Mouse (Mus musculus) adrenal gland, postnatal 4 days (tissue): ENCODE measurements around the gene Mctp2. TPM values are rescaled to one million over a fixed set of nuclear protein-coding genes. Genes with fewer than 3 reads are reported as not detected.

ENCODE experiments used
- DNase-seq, 2 experiments: peaks; one replicate each; pipeline ENCODE4 v3.0.0; 2021 to 2022; ENCODE audit warnings: low spot score in 2 of 2, mixed read lengths in 2 of 2
- total RNA-seq, 2 experiments: library from RNA; stranded (reverse); gene quantifications; 2 replicates each; pipeline ENCODE4 v1.2.3; 2021

Mctp2 gene
- total RNA-seq, 2 experiments from 2014 or later: 2.8 to 3.0 TPM

DNA sequence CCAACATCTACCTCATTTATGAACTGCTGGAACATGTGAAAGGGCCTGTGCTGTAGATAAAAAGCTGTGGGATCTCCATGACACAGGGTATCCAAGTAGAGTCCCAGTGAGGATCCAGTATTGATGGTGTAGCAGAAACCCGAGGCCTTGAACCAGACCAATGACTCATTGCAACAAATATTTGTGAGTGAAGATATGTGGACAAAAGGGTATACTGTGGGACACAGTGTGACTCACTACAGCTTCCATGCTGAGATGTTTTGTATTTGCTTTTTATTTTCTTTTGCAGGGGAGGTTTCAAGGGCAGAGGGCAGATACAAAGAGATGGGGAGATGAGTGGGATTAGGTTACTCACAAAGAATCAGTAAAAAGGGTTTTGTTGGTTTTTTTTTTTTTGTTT is 209.4 kb downstream of the Mctp2 start:
- DNase-seq: no peak

DNA sequence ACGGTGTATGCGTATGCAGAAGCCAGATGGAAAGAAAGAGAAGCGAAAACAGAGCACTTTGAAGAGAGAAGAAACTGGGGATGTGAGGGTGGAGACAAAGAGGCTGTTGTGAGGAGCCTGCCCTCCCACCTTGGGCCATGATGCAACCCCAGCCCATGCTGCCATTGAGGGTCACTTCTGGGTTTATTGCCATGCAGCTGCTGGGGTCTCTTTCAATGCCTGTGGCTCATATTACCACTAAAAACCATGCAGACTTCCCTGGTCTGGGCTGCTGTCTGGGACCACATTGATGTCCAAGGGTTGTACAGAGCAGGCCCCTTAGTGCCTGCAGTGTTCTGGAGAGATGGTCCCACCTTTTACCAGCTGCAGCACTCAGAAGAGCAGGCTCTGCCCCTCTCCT is 210.0 kb downstream of the Mctp2 start:
- no peak for DNase-seq

DNA sequence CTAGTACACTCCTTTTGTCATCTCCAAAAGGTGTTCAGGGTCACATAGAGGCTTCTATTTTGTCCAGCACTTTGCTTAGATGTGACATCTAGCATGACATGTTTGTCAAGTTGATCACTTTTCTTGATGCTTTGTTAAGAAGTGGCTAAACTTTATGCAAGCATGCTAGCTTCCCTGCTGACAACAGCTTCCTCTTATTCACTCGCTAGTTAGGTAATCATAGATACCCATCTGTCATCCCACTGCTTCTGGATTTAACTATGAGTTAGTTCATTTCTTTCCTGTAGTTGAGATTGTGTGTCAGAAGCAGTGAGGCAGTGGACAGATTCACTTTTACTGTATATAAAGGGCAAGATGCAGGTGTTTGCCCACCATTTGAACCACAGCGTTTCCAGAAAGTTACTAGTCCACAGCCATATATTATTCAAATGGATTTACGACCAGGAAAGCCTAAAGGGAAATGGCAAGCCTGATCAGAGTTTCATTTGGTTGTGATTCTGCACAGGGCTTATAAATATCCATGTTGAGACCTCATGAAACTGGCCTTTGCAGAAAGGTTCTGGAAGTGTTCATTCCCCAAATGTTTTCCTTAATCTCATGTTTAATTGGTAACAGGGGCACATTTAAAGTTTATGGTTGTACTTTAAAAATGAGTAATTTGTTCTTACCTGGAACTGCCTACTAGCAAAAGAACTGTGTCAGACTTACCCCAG is 216.8 kb downstream of the Mctp2 start:
- no peak for DNase-seq

DNA sequence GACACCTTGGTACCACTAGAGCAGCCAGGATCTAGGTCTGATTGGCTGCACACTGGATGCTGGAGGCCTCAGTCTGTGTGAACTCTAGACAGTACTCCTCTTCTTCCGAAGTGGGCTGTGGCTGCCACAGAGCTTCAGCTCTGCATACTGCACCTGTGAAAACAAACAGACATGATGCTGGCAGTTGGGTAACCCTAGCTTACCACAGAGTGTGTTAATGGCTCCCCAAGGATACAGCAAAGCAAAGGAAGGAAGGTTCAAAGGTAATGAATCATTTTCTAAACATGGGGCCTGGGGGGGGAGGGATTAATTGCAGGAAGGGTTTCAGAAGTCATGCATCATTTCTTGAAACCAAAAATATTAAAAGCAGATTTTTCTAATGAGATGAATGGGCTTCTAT is 225.7 kb downstream of the Mctp2 start:
- no peak for DNase-seq

DNA sequence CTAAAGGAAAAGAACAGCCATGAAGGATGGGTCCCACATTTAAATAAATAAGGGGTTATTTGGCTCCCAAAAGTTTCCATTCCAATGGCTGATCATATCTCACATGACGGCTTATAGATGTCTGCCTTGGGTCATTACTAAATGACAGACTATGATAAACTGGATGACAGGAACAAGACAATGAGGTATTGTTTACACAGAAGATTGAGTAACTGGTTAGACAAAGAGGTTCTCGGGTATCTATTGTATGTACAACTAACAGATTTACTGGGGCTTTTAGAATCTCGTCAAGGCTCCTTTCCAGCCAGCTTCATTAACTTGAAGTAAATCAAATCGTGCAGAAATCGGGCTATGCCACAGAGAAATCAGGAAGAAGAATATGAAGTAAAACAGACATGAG is 227.5 kb downstream of the Mctp2 start:
- DNase-seq: no peak

DNA sequence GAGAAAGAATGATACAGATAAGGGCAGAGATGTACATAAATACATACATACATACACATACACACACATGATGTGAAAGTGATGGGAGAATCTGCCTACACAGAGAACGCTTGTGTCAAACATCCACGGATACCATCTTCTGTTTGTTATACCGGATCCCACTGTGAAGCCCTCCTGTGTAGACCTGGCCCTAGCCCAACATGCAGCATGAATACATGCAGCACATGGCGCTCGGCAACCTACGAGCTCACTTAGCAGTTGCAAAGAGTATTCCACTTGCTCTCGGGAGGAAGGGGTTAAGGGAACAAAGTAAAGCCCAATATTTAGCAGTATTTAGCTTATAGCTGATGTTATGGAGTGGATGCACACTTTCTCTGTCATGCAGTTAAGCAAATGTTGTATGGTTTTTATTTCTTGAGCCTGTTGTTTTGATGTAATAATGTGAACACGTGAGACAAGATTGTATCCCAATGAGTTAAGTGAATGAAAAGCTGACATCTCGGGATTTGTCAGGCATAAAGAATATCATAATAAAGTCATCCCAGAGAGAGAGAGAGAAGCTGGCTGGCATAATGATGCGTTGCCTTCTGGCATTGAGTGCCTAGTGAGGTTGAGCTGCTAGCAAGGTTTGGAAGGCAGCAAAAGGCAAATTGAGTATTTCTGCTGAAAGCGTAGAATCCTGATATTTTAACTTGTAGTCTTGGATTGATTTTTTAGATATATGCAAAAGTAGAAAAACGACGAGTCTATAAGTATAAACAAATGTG is 234.8 kb downstream of the Mctp2 start:
- DNase-seq: no peak

DNA sequence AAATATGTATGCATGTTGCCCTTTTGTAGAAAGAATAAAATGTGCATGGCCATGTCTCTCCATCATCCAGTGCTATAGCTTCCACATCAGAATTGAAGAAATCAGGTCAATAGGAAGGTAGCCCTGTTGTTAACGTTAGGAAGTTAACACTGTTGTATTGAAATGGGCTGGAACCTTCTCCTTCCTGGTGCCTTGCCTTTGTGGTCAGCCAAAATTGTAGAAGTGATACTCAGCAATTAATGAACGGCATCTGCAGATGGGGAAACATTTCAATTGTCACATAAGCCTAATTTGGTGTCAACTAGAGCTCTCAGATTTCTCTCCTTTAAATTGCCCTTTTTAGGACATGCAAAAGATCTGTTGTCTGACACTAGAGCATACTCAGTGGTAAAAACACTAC is 238.0 kb downstream of the Mctp2 start:
- DNase-seq: no peak

DNA sequence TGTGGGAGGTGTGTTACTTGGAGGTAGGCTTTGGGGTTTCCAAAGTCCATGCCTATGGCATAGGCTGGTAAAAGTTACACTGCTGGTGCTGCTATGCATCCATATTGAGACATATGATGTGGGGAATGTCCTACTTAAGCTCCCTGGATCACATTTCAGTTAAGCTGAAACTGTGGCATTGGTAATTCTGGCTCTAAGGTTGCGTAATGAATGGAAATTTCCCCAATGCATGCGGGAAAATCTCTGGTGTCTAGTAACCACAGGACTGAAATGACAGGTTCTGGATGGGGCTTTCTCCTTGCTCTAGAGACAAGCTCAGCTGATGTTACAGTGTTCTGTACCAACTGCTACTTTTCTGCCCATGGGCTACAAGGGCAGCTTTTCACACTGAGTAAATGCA is 240.1 kb downstream of the Mctp2 start:
- DNase-seq: no peak

DNA sequence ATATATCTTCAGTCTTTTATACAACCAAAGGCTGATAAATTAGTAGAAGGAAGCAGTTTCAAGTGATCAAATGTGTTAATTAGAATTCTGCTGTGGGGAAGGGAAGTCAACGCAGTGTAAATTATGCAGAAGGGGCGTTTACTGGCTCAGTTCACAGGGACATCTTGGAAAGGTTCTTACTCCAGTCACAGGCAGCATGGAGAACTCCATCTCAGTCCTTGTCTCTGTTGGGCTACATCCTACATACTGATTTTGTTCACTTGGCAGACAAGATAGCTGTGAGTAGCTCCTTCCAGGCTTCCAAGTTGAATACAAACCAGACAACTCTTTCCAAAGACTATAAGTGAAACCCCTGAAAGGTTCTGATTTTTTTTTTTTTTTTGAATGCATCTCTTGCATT is 254.6 kb downstream of the Mctp2 start:
- DNase-seq: no peak

DNA sequence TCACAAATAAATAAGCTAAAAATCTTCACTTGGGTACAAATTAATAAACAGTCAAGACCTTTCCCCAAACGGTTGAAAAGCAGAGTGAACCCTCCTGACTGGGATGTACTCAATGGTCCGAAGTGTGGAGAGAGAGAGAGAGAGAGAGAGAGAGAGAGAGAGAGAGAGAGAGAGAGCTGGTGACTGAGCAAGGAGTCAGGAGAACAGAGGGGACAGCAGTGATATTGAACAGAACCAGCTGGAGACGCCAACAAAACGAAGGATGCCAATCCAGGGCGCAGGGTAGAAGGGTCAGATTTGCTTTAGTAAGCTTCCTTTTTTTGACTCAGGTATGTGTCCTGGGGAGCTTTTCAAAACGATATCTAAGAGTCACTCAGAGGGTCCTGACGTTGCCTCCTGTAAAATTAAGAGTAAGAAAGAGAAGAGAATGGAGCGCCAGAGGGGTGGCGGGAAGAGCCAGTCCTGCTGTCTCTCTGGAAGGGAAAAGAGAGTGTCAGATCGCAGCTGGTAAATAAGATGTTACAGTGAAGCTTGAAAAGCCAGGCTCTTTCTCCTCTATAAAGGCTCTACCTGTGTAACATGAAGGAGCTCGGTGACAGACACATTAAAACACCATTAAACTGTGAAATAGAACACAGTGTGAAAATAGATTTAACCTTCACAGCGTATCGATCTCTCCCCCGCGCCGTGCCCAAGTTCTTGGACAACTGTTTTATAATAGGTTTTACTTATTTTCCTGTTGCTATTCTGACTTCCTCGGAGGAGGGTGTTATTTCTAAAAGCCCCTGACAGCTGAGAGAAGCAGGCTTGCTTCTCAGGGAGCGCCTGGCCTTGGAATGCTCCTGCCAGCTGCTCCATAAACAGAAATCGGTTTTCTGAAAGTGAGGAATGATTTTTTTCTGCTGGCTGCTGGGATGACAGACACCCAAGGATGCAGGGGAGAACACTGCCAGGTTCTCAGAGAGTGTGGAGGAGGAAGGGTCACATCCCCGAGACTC is 258.5 kb downstream of the Mctp2 start:
- no peak for DNase-seq
